Mouse (Mus musculus): ENCODE results near the gene Nucks1. TPM values are rescaled to one million over a fixed set of nuclear protein-coding genes. Genes with fewer than 3 reads are reported as not detected.

Gene Nucks1
- 41.6 and 42.3 TPM in 2 replicates for polyA plus RNA-seq (2015; fragmentation: Nextera tagmentation; extraction: Ambion mirVana)

DNA sequence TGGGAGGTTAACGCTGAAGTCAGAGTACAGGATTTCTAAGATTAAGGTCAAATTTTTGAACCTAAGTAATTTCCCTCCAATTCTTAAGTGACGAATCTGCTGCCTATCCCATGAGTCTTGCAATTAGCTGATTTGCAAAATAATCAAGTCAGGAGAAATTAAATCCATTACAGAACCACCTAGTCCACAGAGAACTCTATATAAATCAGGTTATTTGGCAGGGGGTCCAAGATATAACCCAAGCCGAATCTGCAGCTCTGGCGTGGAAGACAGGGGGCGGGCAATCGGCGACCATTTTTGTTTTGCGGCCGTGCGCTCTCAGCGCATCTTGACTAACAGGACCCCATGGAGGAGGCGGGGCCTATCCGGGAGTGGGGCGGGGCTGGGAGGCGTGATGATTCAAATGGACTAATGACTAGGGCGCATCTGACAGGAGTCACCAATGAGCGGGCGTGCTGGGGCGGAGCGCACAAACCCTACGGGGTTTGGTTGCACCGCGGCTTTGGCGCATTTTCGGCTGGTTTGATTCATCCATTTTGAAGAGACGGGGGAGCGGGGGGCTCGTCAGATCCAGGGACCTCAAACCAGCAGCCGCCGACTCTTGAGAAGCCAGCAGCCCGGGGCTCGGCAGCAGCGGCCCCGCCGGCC is at the start of gene Nucks1:
TSS of gene Nucks1 (plus strand) at position 534 of the 648 bp plus-strand sequence.
- Histone ChIP-seq H3K9ac (peak within 1 kb of the TSS; percentile 96), H3K36me3 (no peaks in the 10 kb centered on the region), H3K27me3 (peaks cover 23% of the 10 kb centered on the region), H3K9me3 (replicated peaks) (no peaks in the 10 kb centered on the region), H3K4me1 (replicated peaks) (peaks cover 14% of the 10 kb centered on the region), H3K27ac (peak within 1 kb of the TSS; percentile 99), H3K4me2 (peak within 1 kb of the TSS; percentile 70), H3K4me3 (peak within 1 kb of the TSS; percentile 96)
- peak; percentile 98 for ATAC-seq (replicated peaks; ENCODE audit: insufficient number of reproducible peaks, insufficient read depth, low FRiP score, low read depth)
- 0% methylated on average over 35 of the region's 35 CpGs for WGBS

DNA sequence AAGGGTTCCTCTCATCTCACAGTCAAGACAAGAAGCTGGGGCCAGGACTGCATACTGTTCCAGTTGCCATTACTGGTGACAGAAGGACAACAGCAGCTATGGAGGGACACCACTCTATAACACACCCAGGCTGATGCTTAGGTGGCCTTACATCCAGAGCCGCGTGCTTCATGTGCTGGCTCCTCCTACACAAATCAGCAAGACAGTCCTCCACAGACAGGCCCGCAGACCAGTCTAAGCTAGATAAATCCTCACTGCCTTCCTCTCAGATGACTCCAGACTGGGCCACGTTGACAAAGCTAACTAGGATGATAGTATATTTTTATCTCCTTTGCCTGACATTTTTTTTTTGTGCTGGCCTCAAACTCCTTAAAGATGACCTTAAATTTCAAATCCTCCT is 48.5 kb upstream of the Nucks1 start:
- Histone ChIP-seq H3K27ac (no peak overlapping the region), H3K36me3 (no peaks in the 10 kb centered on the region), H3K27me3 (no peaks in the 10 kb centered on the region), H3K4me3 (no peak overlapping the region), H3K9me3 (replicated peaks) (no peaks in the 10 kb centered on the region), H3K9ac (no peak overlapping the region), H3K4me2 (no peak overlapping the region), H3K4me1 (replicated peaks) (no peaks in the 10 kb centered on the region)
- WGBS, result 72% methylated on average over 4 of the region's 4 CpGs
- no peak for ATAC-seq (replicated peaks; ENCODE audit: insufficient number of reproducible peaks, insufficient read depth, low FRiP score, low read depth)

DNA sequence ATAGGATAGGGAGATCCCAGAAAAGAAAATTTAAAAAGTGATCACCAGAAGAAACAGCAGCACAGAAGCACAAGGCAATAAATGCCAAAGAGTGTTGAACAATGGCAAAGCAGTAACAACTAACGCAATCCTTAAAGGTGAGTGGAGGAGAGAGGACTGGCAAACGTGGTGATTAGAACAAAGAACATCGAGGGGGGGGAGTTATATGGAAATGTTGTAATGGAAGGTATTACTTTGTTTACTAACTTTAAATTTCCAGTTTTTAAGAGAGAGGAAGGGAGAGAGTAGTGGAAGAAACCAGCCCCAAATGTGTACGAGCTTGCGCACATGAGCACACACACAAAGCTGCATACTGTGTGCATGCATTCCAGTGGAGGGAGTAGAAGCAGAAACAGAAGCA is 44.7 kb upstream of the Nucks1 start:
- no peak overlapping the region for H3K4me3 ChIP-seq
- ATAC-seq (replicated peaks; ENCODE audit: insufficient number of reproducible peaks, insufficient read depth, low FRiP score, low read depth), result no peak
- H3K27me3 ChIP-seq, result no peaks in the 10 kb centered on the region
- H3K9ac ChIP-seq, result no peak overlapping the region
- WGBS, result 77% methylated on average over 5 of the region's 5 CpGs
- H3K4me2 ChIP-seq, result no peak overlapping the region
- peaks cover 8% of the 10 kb centered on the region for H3K4me1 ChIP-seq (replicated peaks)
- H3K36me3 ChIP-seq, result no peaks in the 10 kb centered on the region
- no peak overlapping the region for H3K27ac ChIP-seq
- H3K9me3 ChIP-seq (replicated peaks), result no peaks in the 10 kb centered on the region

DNA sequence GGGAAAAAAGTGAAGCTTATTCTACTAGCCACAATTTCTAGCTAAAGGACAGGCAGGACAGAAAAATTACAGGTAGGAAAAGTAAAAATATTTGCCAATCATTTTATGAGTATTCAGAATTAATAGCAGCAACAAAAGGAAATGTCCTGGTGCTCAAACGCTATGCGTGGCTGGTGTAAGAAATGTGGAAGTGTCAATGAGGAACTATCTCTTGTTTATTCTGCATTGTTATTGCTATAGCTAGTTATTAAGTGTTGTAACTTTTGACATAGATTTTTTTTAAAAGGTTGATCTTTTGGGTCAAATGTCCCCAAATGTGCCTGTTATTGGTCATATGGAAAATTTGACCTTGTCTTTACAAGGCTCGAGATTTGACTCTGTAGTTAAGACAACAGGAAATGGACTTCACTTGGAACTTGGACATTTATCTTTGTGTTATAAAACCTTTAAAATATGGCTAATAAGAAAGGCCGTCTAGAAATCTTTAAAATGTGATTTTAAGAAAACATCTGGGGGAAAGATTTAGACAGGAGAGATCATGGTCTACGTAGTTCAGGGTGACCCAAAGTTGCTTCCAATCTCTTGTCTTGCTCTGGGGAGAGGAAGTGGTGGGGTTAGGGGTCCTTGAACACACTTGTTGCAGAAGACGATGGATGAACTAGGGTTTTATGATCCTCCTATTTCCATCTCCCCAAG is 43.9 kb upstream of the Nucks1 start:
- Histone ChIP-seq H3K36me3 (no peaks in the 10 kb centered on the region), H3K4me1 (replicated peaks) (peaks cover 8% of the 10 kb centered on the region), H3K9ac (no peak overlapping the region), H3K27ac (no peak overlapping the region), H3K27me3 (no peaks in the 10 kb centered on the region), H3K4me3 (peak overlapping the region; percentile 75), H3K9me3 (replicated peaks) (no peaks in the 10 kb centered on the region), H3K4me2 (no peak overlapping the region; the same call in 1 of the 2 replicates)
- no peak for ATAC-seq (replicated peaks; ENCODE audit: insufficient number of reproducible peaks, insufficient read depth, low FRiP score, low read depth)
- WGBS, result 69% methylated on average over 6 of the region's 6 CpGs

DNA sequence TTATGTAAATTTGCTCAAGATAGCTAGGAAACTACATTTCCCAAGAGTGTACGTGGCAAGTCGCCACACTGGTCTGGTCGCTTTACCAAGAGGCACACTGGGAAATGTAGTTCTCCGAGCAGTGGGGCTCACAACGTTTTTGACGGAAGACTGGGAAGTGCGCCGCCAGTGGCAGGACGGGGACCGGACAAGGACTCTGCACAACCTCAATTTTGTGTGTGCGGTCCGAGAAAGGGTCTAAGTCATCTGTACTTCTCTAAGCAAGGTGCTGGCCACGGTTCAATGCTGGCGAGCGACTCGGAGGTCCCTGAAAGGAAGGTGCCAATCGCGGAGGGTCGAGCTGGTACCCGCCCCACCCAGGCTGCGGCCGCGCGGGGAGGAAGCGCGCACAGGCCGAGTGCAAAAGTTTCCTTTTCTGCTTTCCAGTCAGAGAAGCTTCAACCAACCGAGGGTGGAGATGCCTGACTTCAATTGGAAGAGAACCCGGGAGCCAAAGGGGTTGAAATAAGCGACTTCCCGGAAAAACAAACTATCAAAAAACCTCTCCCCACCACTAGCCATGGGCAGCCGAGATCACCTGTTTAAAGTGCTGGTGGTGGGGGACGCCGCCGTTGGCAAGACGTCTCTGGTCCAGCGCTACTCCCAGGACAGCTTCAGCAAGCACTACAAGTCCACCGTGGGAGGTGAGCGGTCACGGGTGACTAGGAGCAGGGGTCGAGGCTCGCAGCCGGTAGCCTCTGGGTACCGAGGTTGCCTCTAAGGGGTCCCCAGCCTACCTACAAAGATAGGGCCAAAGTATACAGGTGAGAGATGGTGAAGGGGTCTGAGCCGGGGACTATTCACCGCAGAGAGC is 43.0 kb upstream of the Nucks1 start, which contains the start of gene Rab29:
TSS of gene Rab29 (plus strand) at position 132 of the 853 bp plus-strand sequence.
- peak; percentile 94 for ATAC-seq (replicated peaks; ENCODE audit: insufficient number of reproducible peaks, insufficient read depth, low FRiP score, low read depth)
- Histone ChIP-seq H3K27ac (no peak within 1 kb of the TSS; the same call in 1 of the 2 replicates), H3K27me3 (no peaks in the 10 kb centered on the region), H3K4me3 (peak within 1 kb of the TSS; percentile 75), H3K9me3 (replicated peaks) (no peaks in the 10 kb centered on the region), H3K9ac (peak within 1 kb of the TSS; percentile 66), H3K4me1 (replicated peaks) (peaks cover 8% of the 10 kb centered on the region), H3K36me3 (0 out of 2 replicates have a peak, but pooled peaks cover under 1% of the 10 kb centered on the region), H3K4me2 (peak within 1 kb of the TSS; percentile 91)
- WGBS, result under 1% methylated on average over 46 of the region's 46 CpGs

DNA sequence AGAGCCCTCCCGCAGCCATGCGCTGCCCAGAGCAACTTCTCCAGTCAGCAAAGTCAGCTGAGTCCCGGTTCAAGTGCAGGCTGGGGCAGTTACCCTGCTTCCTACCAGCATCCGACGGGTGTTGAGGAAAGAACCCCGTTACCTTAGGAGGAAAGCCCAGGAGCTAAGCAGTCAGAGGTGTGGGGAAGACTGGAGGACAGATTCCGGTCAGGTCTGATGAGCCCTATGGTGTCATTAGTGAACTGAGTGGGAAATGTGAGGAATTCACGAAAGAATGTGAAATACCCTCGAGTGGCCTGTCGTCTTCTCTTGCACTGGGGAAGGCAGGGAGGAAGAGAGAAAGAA is 42.4 kb upstream of the Nucks1 start:
- Histone ChIP-seq H3K27me3 (no peaks in the 10 kb centered on the region), H3K4me3 (peak overlapping the region; percentile 75), H3K36me3 (peaks cover 5% of the 10 kb centered on the region; the same call in 1 of the 2 replicates), H3K27ac (no peak overlapping the region), H3K4me2 (peak overlapping the region; percentile 91), H3K9me3 (replicated peaks) (no peaks in the 10 kb centered on the region), H3K9ac (peak overlapping the region; percentile 66), H3K4me1 (replicated peaks) (peaks cover 8% of the 10 kb centered on the region)
- ATAC-seq (replicated peaks; ENCODE audit: insufficient number of reproducible peaks, insufficient read depth, low FRiP score, low read depth), result no peak; the same call in 1 of the 2 replicates
- whole genome bisulfite sequencing, result 25% methylated on average over 10 of the region's 10 CpGs

DNA sequence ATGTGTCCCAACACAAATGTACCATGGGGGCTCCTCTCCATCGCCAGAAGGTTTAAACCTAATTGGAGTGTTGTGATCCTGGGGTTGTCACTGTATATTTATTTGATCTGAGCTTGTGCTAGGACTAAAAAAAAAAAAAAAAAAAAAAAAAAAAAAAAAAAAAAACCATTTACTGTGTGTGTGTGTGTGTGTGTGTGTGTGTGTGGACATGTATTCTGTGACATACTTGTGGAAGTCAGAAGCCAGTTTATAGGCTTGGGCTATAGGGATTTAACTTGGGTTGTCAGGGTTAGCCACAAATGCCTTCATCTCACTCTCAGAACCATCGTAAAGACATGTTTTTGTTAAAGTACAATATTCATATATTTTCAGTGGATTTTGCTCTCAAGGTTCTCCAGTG is 40.8 kb upstream of the Nucks1 start:
- no peak overlapping the region for H3K4me2 ChIP-seq
- no peak overlapping the region for H3K9ac ChIP-seq
- ATAC-seq (replicated peaks; ENCODE audit: insufficient number of reproducible peaks, insufficient read depth, low FRiP score, low read depth), result no peak
- no peaks in the 10 kb centered on the region for H3K9me3 ChIP-seq (replicated peaks)
- no peak overlapping the region for H3K27ac ChIP-seq
- peaks cover 5% of the 10 kb centered on the region; the same call in 1 of the 2 replicates for H3K36me3 ChIP-seq
- H3K27me3 ChIP-seq, result no peaks in the 10 kb centered on the region
- H3K4me3 ChIP-seq, result no peak overlapping the region
- H3K4me1 ChIP-seq (replicated peaks), result peaks cover 8% of the 10 kb centered on the region
- WGBS, result 84% methylated on average over 2 of the region's 2 CpGs

DNA sequence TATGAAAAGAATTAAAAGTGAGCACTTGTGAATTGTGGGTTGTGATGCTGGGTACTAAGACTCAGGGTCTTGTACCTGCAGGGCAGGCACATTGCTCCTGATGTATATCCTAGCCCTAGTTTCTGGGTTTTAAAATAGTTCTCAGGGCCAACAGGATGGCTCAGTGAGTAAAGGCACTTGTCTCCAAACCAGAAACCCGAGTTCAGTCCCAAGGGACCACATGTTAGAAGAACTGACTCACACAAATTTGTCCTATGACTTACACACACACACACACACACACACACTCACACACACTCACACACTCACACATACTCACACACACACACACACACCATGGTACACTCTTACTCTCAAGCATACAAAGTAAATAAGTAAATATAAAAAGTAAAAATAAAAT is 37.5 kb upstream of the Nucks1 start:
- Histone ChIP-seq H3K4me1 (replicated peaks) (peaks cover 4% of the 10 kb centered on the region), H3K9me3 (replicated peaks) (no peaks in the 10 kb centered on the region), H3K4me2 (no peak overlapping the region), H3K36me3 (peaks cover 5% of the 10 kb centered on the region; the same call in 1 of the 2 replicates), H3K27me3 (no peaks in the 10 kb centered on the region), H3K4me3 (no peak overlapping the region), H3K27ac (no peak overlapping the region), H3K9ac (no peak overlapping the region)
- 58% methylated on average over 1 of the region's 1 CpGs for WGBS
- ATAC-seq (replicated peaks; ENCODE audit: insufficient number of reproducible peaks, insufficient read depth, low FRiP score, low read depth), result no peak

DNA sequence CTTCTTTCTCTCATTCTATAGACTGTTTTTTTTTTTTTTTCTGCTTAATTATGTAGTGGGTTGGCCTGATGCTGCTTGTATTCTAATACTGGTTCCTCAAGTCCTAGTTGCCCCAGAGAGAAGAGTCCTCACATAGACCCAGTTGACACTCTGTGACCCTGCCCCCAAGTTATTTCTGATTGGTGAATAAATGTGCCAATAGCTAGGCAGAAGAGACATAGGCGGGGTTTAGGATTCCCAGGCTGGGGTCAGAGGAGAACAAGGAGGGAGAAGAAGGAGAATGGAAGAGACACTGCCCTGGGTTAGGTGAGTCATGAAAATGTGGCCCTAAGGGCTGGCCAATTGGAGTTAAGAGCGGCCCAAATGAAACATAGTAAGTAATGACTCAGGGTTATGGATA is 30.5 kb upstream of the Nucks1 start:
- no peak for ATAC-seq (replicated peaks; ENCODE audit: insufficient number of reproducible peaks, insufficient read depth, low FRiP score, low read depth)
- no peak overlapping the region for H3K9ac ChIP-seq
- no peaks in the 10 kb centered on the region for H3K27me3 ChIP-seq
- H3K4me2 ChIP-seq, result no peak overlapping the region
- H3K36me3 ChIP-seq, result no peaks in the 10 kb centered on the region
- H3K4me1 ChIP-seq (replicated peaks), result no peaks in the 10 kb centered on the region
- H3K9me3 ChIP-seq (replicated peaks), result no peaks in the 10 kb centered on the region
- 66% methylated on average over 2 of the region's 2 CpGs for WGBS
- no peak overlapping the region for H3K27ac ChIP-seq
- H3K4me3 ChIP-seq, result no peak overlapping the region

DNA sequence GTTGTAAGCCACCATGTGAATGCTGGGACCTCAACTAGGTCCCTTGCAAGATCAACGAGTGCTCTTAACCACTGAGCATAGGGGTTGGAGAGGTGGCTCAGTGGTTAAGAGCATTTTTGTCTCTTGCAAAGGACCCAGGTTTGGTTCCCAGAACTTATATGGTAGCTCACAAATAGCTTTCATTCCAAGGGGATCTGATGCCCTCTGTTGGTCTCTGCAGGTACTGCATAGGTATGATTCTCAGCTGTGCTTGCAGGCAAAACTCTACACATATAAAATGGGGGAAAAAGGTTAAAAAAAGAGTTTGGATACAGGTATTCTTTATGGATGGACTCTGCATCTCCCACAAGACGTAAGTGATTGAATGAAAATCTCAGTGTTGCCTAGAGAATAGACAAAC is 27.5 kb upstream of the Nucks1 start:
- no peak overlapping the region for H3K27ac ChIP-seq
- no peak overlapping the region for H3K4me3 ChIP-seq
- no peaks in the 10 kb centered on the region for H3K36me3 ChIP-seq
- no peak overlapping the region for H3K9ac ChIP-seq
- no peak overlapping the region for H3K4me2 ChIP-seq
- no peak for ATAC-seq (replicated peaks; ENCODE audit: insufficient number of reproducible peaks, insufficient read depth, low FRiP score, low read depth)
- 54% methylated on average over 2 of the region's 2 CpGs for WGBS
- no peaks in the 10 kb centered on the region for H3K4me1 ChIP-seq (replicated peaks)
- H3K27me3 ChIP-seq, result no peaks in the 10 kb centered on the region
- H3K9me3 ChIP-seq (replicated peaks), result no peaks in the 10 kb centered on the region

DNA sequence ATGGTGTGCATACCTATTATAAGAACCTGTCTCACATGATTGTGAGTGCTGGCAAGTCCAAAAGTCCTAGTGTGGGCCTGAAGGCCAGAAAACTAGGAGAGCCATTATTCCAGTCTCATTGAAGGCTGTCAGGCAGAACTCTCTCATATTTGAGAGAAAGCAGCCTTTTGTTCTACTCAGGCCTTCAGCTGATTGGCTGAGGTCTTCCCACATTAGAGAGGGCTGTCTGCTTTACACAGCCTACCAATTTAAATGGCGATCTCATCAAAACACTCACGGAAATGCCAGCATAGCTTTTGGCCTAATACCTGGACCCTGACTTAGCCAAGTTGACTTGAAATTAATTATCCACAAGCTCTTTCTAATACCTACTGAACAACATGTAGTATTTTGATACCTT is 24.2 kb upstream of the Nucks1 start:
- 66% methylated on average over 2 of the region's 2 CpGs for WGBS
- Histone ChIP-seq H3K9me3 (replicated peaks) (no peaks in the 10 kb centered on the region), H3K27ac (no peak overlapping the region), H3K4me3 (no peak overlapping the region), H3K27me3 (no peaks in the 10 kb centered on the region), H3K4me2 (no peak overlapping the region), H3K4me1 (replicated peaks) (no peaks in the 10 kb centered on the region), H3K36me3 (no peaks in the 10 kb centered on the region), H3K9ac (no peak overlapping the region)
- ATAC-seq (replicated peaks; ENCODE audit: insufficient number of reproducible peaks, insufficient read depth, low FRiP score, low read depth), result no peak

Data from heart, embryonic 15.5 days (tissue).